Mouse (Mus musculus) lung, adult 10 weeks (tissue): Measurements from ENCODE around the gene Gm10322. TPM values are rescaled to one million over a fixed set of nuclear protein-coding genes. Genes with fewer than 3 reads are reported as not detected.

Experiments used
- polyA plus RNA-seq: library from polyadenylated mRNA; stranded (reverse); fragments of 350-450 nt; fragmentation: Illumina TruSeq; extraction: RNeasy Lipid Tissue Mini Kit (QIAGEN cat#74804); gene quantifications from one replicate; pipeline ENCODE4 v1.2.3, GENCODE M21; 2014; ENCODE audit warnings: low read depth, low replicate concordance; ENCODE audit not compliant: insufficient read depth

The Gm10322 gene
- not detected for polyA plus RNA-seq

DNA sequence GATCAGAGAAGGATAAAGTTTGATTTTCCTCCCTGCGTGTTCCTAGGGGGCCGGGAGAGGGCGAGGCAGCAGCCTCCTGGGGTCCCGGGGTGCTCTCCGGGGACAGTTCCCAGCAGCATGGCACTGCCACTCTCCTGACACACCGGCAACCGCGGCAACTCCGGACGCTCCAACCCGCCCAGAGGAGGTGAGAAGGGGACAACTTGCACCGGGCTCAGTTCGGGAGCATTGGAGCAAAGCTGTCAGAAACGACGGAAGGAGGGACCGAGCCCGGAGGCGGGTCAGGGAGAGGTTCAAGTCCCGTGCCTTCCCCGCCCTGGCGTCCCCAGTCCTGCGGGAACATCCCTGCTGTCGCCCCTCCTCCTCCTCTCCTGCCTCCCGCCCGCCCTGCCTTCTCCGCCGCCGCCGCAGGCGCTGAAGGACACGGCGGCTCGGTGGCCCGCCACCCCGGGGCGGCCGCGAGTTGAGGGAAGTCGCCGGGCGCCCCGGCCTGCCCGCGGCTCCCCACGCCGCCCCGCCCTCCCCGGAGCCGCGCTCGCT is at the start of gene Gm10322:
Gm10322 (plus strand) TSS at position 83 of the 540 bp plus-strand sequence.

GRCm38 (mm10) chr10:59616522-59616921 is 659 bp downstream of the Gm10322 start, which contains the start of gene Mcu:
Mcu (minus strand) TSS chr10:59616692.

Other genes starting within 250 kb of the Gm10322 start
- gene Gm10273, start 220.4 kb upstream of the Gm10322 start, polyA plus RNA-seq: 0.83 TPM
- 0.45 TPM for gene Pla2g12b, start 212.4 kb upstream of the Gm10322 start, polyA plus RNA-seq
- gene Oit3, start 174.3 kb upstream of the Gm10322 start, polyA plus RNA-seq: 0.56 TPM
- 8.2 TPM for gene Mcu, start 629 bp downstream of the Gm10322 start, polyA plus RNA-seq
- 48.1 TPM for gene Micu1, start 86.4 kb downstream of the Gm10322 start, polyA plus RNA-seq